Mouse (Mus musculus) lung, postnatal 0 days (tissue): ENCODE measurements at regions not wholly inside any gene's neighbourhood (a gene's known extent, or its start where the extent isn't known, plus 50 kb on each side); places are given as distances from the start of the nearest gene placed in this dataset.

Experiments
- CTCF ChIP-seq: IDR thresholded peaks from 2 replicates; pipeline ENCODE4 v1.5.1; 2016; ENCODE audit warnings: antibody characterized with exemption, mild to moderate bottlenecking
- EP300 ChIP-seq: IDR thresholded peaks from 2 replicates; pipeline ENCODE4 v1.6.1; 2016; ENCODE audit warnings: antibody characterized with exemption, mild to moderate bottlenecking, control low read depth

DNA sequence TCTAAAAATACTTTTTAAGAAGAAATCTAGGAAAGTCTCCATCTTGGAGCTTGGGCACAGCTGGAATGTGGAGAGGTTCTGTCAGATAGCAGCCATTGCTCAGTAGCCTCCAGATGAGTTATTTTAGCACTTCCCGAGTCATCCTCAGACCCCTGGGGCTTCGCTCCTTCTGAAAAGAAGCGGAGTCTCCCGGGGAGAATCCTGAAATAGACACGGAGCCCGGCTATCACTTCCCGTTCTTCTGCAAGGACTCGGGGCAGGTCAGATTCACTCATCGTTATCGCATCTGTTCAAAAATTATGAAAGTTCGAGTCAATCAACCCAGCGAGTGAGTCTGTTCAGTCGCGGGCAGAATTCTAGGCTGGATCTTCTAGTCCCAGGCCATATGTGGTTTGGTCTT, 71.2 kb upstream of the Cmc1 start:
- TF ChIP-seq EP300 (no peak), CTCF (no peak)
